Mouse (Mus musculus) WW6 (cell line): ENCODE data around the gene Tnxb.
"Not testable (repeated sequence)": the region's sequence is repeated elsewhere in the genome, so short reads cannot be mapped to it uniquely, and the experiment has no call there.

Experiments used
- DNase-seq: peaks from one replicate; pipeline ENCODE4 v3.0.0-alpha.2; 2013; ENCODE audit warnings: low read depth, low spot score

The Tnxb gene

GRCm38 (mm10) chr17:34737466-34737865 is 67.1 kb downstream of the Tnxb start:
- DNase-seq = not testable (repeated sequence)

- not testable (repeated sequence) for DNase-seq
Observed at GRCm38 (mm10) chr17:34739708-34740107, 69.4 kb downstream of the Tnxb start.

- no peak for DNase-seq
Observed at GRCm38 (mm10) chr17:34740280-34740679, 69.9 kb downstream of the Tnxb start.

DNA sequence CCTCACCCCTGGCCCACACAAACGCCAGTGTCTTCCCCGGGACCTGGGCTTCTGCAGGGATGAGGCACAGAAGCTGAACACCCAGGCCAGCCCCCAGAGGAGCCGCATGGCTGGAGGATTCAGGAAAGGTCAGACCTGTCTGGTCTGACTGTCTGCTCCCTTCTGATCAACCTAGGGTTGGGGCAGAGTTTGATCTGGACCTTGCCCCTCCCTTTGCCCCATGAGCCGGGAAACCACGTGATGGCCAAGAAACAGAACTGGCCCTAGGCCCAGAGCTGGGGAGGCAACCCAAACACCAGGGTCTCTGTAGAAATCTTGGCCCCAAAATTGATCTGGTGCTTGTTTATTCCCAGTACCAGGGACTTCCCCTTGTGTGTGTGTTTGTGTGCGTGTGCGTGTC is 73.4 kb downstream of the Tnxb start, which contains the start of gene C4b:
Gene C4b, minus strand, starts transcription at position 164 of the 400 bp plus-strand sequence.
- DNase-seq = no peak

DNA sequence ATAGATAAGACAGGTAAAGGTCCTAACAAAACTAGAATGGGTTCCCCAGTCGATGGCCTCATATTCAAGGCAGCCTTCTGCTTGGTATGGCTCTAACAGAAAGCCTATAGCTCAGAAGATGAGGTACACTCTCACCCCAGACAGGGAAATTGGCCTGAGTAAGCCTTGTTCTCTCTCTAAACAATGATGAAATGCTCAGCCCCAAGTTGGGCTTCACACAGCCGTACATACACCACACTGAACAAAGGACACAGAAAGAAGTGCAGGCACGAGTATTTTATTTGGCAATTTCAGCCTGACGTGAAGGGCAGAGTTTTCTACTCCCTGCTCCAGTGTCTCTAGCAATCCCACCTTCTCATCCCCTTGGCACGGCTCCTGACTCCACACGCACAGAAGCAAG is 73.9 kb downstream of the Tnxb start:
- DNase-seq = no peak

- not testable (repeated sequence) for DNase-seq
Observed at GRCm38 (mm10) chr17:34744611-34745010, 74.3 kb downstream of the Tnxb start.

DNA sequence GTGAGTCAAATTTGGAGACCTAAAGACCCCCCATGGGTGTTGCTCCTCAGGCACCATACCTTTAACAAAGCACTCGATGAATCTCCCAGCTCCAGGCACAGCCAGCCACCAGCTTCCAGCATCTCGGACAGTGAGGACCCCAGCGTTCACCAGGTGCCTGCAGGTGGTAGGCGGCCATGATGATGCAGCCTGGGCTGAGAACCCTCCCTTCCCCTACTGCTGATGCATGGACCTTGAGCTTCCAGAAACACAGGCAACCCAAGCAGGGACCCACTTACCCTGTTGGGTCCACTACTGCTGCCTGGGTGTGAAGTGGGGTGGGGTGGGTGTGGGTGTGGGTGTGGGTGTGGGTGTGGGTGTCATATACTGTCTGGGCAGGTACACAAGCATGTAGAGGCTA is 74.8 kb downstream of the Tnxb start:
- not testable (repeated sequence) for DNase-seq

- DNase-seq = no peak
Observed at GRCm38 (mm10) chr17:34746531-34746930, 76.2 kb downstream of the Tnxb start.

GRCm38 (mm10) chr17:34761471-34761870 is 91.1 kb downstream of the Tnxb start:
- DNase-seq = no peak
